Mouse (Mus musculus): ENCODE results near the gene Ybx2.

Ybx2 gene

DNA sequence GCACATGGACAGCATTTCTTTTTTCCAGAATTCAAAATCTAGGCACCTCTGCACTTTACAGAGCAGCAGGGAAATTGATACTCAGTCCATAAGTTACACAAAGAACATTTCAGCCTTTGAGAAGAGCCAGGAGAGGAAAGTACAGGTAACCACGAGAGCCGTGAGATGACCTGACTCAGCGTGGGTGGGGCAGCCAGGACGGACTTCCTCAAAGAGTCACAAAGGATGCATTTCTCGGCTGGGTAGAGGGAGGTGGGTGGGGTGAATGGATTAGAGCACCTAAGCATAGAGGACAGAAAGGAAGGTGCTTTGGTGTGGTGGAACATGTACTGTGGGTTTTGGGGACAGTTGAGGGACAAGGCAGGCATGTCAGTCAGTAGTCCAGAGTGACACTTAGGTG is 26.2 kb downstream of the Ybx2 start:
- no peak for ATAC-seq (ENCODE audit: low TSS enrichment)

GRCm38 (mm10) chr11:69964650-69965270 is 29.2 kb downstream of the Ybx2 start, which contains the start of gene Cldn7:
Gene Cldn7 (plus strand): TSS chr11:69964779.
- no peak for ATAC-seq (ENCODE audit: low TSS enrichment)

GRCm38 (mm10) chr11:69965271-69966005 is 29.8 kb downstream of the Ybx2 start:
- no peak for ATAC-seq (ENCODE audit: low TSS enrichment)

GRCm38 (mm10) chr11:69966006-69966859 is 30.6 kb downstream of the Ybx2 start:
- no peak for ATAC-seq (ENCODE audit: low TSS enrichment)

GRCm38 (mm10) chr11:69966860-69967517 is 31.4 kb downstream of the Ybx2 start:
- no peak for ATAC-seq (ENCODE audit: low TSS enrichment)

- ATAC-seq (ENCODE audit: low TSS enrichment), result no peak
These were observed 33.2 kb downstream of the Ybx2 start for GRCm38 (mm10) chr11:69968793-69969192.

DNA sequence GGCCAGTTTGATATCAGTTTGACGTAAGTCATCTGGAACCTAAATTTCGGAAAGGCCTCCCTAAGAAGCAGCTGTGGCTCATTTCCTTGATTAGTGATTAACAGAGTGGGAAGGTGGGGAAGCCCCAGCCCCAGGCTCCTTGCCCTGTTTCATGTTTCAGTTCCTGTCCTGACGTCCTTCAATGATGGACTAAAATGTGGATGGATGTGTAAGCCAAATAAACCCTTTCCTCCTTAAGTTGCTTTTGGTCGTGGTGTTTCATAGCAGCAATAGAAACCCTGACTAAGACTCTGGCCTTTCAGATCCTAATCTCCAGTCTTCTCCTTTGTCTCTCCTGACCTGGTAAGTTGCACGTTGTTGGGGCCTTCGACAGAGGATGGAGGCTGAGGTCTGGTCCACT is 34.6 kb downstream of the Ybx2 start:
- ATAC-seq (ENCODE audit: low TSS enrichment), result no peak

GRCm38 (mm10) chr11:69970775-69971174 is 35.2 kb downstream of the Ybx2 start:
- no peak for ATAC-seq (ENCODE audit: low TSS enrichment)

GRCm38 (mm10) chr11:69974907-69975306 is 39.3 kb downstream of the Ybx2 start:
- ATAC-seq (ENCODE audit: low TSS enrichment), result no peak

- no peak for ATAC-seq (ENCODE audit: low TSS enrichment)
These were observed 40.7 kb downstream of the Ybx2 start for GRCm38 (mm10) chr11:69976271-69976670.

DNA sequence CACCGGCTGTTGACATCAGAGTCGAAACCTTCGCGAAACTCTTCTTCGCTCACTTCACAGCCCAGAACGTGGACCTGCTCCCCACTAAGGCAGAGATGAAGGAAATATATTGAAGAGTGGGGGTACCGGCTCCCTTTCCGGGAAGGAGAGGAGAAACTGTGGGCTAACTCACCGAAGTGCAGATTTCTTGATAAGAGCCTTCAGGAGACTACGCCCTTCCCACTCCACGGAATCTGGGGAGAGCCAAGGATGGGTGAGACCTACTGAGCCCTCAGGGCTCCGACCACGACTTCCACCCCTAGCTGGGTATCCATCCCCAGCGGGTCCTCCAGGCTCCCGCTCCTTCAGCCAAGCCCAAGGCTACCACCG is 44.2 kb downstream of the Ybx2 start:
- no peak for ATAC-seq (ENCODE audit: low TSS enrichment)

DNA sequence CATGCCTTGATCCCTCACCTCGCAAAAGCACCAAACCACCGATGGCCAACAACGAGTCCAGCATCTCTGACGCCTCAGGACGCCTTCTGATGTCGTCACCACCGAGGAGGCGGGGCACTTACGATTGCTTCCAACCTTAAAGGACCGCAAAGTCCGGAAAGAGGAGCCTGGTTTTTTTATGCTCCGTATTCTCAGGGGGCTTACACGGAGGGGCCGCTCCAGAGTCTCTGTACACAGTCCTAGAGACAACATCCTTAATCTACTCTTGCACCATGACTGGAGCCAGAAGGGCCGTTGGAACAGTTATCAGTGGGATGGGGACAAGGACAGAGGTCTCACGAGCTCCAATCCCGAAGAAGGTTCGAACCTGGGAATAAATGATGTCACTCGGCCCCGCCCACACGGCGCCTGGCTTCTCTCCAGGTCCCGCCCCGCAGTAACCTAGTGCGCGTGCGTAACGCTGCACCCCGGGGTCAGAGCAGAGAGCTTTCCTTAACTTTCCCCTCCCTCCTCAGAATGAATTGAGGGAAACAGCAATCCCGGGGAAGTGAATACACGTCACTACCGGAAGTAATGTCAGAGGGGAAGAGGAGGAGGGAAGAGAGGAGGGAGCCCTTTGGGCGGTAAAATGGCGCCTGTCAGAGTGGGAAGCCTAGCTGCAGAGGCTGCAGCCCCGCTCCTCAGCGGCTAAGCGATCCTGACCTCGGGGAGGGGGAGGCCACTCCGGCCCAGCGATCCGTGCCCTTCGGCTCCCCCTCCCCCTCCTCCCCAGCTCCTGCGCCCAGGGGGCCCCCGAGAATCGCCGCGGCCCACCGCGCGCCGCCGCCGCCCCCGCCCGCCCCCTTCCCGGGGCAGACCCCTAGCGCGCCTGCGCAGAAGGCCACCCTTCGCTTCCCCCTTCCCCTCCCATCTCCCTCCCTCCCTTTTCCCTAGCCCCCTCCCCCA is 44.9 kb downstream of the Ybx2 start:
- peak; percentile 94 for ATAC-seq (ENCODE audit: low TSS enrichment)

GRCm38 (mm10) chr11:69981141-69981762 is 45.7 kb downstream of the Ybx2 start, which contains the start of gene Ctdnep1:
Gene Ctdnep1 (plus strand): TSS chr11:69981156.
- no peak for ATAC-seq (ENCODE audit: low TSS enrichment)

GRCm38 (mm10) chr11:69982225-69982624 is 46.6 kb downstream of the Ybx2 start, which contains the start of gene Elp5:
Gene Elp5 (minus strand): TSS chr11:69982517.
- no peak for ATAC-seq (ENCODE audit: low TSS enrichment)

GRCm38 (mm10) chr11:69982877-69983276 is 47.3 kb downstream of the Ybx2 start:
- ATAC-seq (ENCODE audit: low TSS enrichment), result no peak

DNA sequence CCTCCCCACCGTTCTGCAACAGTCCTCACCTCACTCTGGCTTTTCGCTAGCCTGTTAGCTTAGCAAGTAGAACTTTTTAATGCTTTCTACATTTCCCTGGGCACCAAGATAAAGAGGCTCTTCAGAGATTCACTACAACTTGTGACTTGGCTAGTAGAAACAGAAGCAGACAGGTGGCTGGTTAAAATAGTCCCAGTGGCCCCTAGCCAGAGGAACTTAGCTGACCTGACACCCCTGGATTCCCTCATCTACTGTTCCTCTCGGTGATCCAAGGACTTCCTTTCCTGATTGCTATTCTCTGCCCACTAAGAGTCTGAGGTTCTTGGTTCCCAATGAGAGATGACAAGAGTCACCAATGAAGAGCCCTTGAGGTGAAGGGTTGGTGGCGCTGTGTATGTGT is 47.8 kb downstream of the Ybx2 start:
- no peak for ATAC-seq (ENCODE audit: low TSS enrichment)

- ATAC-seq (ENCODE audit: low TSS enrichment), result no peak
These were observed 48.8 kb downstream of the Ybx2 start for GRCm38 (mm10) chr11:69984431-69984830.

GRCm38 (mm10) chr11:69989949-69990348 is 54.4 kb downstream of the Ybx2 start:
- ATAC-seq (ENCODE audit: low TSS enrichment), result no peak

Data from frontal cortex, adult (tissue).